Mouse (Mus musculus): Measurements from ENCODE around the gene Adgre5.
A peak's percentile ranks its signal among the peaks of the same experiment; 100 is the strongest.

Adgre5 gene

GRCm38 (mm10) chr8:83722631-83723030 lies 18.5 kb downstream of the Adgre5 start:
- DNase-seq (ENCODE audit: low spot score): no peak

- no peak for DNase-seq (ENCODE audit: low spot score)
Observed at GRCm38 (mm10) chr8:83721405-83722025, 19.6 kb downstream of the Adgre5 start.

GRCm38 (mm10) chr8:83719693-83720092 lies 21.4 kb downstream of the Adgre5 start:
- DNase-seq (ENCODE audit: low spot score): no peak

DNA sequence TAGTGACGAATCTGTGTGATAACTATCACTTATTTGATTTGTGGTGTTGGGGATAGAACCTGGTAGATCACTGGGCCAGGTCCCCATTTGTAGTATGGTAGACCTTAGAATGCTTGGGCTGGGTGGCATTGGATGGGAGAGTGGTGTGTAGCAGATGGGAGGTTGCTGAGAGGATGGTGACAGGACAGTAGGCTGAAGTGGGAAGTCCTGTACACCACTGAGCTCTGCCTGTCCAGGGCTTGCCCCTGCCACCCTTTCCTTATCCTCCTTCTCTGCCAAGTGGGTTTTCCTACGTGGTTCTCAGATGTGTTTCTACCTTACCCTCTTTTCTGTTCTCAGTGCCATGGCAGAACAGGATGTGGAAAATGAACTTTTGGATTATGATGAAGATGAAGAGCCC lies 22.1 kb downstream of the Adgre5 start:
- no peak for DNase-seq (ENCODE audit: low spot score)

- no peak for DNase-seq (ENCODE audit: low spot score)
Observed at GRCm38 (mm10) chr8:83716563-83716962, 24.6 kb downstream of the Adgre5 start.

- DNase-seq (ENCODE audit: low spot score): peak; percentile 42
Observed at GRCm38 (mm10) chr8:83715771-83716170, 25.4 kb downstream of the Adgre5 start.

DNA sequence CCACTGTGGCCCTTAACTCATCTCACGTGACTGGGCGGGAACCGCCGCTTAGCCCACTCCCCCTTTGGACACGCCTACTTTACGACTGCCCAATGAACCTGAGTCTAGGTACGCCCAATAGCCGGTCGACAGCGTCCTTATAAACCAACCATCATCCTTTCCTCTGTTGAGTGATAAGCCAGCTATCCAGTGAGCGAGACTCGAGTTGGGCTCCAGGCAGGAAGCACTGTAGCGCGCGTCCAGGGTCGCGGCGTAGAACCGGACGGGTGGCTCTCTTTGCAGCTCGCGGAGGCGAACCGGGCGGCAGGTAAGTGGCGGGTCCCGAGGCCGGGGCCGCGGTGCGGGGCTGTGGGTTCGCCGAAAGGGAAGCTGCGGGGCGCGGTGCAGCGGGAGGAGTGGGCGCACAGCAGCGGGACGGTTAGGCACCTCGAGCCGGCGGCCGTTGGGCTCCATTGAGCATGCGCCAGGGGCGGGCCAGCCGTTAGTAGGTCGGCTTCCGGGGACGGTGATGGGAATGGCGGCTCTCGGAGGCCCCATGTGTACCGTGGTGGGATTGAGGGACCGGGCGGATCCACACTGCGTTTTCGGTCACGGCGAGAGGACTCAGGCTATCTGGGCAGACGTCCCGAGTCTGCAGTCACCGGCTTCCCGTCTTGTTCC lies 26.0 kb downstream of the Adgre5 start, which contains the start of gene Ddx39:
TSS of gene Ddx39 (plus strand) at position 147 of the 660 bp plus-strand sequence.
- peak; percentile 99 for DNase-seq (ENCODE audit: low spot score)

GRCm38 (mm10) chr8:83714676-83715030 lies 26.5 kb downstream of the Adgre5 start:
- DNase-seq (ENCODE audit: low spot score): no peak

DNA sequence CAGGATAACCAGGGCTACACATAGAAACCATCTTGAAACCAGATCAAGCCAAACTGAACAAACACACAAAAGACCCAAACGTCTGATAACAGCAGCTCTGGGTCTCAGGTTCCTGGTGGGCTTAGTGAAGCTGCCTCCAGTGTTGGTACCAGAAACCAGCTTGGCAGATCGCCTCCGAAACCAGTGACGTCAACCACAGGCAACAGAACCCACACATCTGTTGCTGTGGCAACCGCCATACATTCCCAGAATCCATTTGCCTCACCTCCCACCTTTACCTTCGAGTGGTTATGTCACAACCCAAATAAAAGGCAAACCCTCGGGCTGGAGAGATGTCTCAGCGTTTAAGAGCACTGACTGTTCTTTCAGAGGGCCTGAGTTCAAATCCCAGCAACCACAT lies 33.6 kb downstream of the Adgre5 start:
- DNase-seq (ENCODE audit: low spot score): no peak

DNA sequence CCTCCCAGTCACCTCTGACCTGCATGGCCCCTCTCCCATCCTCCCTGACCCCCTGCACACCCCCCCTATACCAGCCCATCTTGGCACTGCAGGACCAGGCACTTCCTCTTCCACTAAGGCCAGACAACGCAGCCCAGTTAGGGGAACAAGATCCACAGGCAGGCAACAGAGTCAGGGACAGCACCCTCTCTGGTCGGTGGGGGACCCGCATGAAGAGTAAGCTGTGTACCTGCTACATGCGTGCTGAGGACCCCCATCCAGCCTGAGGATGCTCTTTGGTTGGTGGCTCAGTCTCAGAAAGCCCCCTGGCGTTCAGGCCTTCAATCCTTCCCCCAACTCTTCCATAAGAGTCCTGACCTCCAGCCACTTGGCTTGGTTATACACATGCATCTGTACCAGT lies 34.7 kb downstream of the Adgre5 start:
- DNase-seq (ENCODE audit: low spot score): no peak

GRCm38 (mm10) chr8:83703426-83703825 lies 37.7 kb downstream of the Adgre5 start:
- no peak for DNase-seq (ENCODE audit: low spot score)

DNA sequence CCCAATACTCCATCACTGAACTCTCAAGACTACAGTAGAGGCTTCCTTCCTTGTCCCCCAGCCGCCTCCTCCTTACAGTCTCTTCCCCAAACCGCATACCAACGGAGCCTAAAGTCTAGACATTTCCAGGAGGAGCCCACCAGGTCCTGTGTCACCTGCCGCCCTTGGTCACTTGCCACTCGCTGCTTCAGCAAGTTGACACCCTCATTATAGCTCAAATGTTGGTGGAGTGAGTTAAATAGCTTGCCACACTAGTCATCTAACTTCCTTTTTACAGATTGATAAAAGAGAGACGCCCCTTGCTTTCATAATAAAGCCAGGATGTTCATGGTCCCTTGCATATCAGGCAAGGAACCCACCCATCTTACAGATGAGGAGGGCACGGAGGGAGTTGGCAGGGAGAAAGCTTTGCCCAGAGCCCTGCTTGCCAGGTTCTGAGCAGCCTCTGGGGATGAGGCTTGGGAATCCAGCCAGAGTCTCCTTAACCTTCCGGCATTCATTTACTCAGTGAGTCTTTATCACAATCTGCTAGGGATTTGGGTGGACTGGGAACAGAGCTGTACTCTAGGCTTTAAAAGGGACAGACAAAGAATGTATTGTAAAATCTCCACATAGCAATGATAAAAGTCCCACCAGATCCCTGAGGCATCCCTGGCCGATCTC lies 40.6 kb downstream of the Adgre5 start:
- peak; percentile 31 for DNase-seq (ENCODE audit: low spot score)

DNA sequence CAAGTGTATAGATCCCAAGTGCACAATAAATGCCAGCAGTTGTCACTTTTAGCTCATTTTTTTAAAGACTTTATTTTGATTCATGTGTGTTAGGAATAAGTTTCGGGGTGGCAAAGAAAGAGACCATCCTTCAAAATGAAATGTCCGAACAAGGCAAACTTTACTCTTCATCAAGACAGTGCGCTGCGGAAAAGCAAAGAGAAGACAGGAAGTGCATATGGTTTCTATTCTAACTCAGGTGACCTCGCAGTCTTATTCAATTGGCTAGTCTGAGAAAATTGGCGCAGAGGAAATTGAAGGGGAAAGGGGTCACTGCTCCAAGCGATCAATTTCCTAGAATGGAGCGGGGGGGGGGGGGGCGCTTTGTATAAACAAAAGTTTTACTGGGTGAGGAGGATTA lies 41.6 kb downstream of the Adgre5 start:
- no peak for DNase-seq (ENCODE audit: low spot score)

GRCm38 (mm10) chr8:83698661-83699453 lies 42.3 kb downstream of the Adgre5 start, which contains the start of gene Pkn1:
TSS of gene Pkn1 (minus strand) at chr8:83699179.
- peak; percentile 69 for DNase-seq (ENCODE audit: low spot score)

- no peak for DNase-seq (ENCODE audit: low spot score)
Observed at GRCm38 (mm10) chr8:83698291-83698660, 42.9 kb downstream of the Adgre5 start.

- DNase-seq (ENCODE audit: low spot score): peak; percentile 70
Observed at GRCm38 (mm10) chr8:83697374-83698220, 43.5 kb downstream of the Adgre5 start.

DNA sequence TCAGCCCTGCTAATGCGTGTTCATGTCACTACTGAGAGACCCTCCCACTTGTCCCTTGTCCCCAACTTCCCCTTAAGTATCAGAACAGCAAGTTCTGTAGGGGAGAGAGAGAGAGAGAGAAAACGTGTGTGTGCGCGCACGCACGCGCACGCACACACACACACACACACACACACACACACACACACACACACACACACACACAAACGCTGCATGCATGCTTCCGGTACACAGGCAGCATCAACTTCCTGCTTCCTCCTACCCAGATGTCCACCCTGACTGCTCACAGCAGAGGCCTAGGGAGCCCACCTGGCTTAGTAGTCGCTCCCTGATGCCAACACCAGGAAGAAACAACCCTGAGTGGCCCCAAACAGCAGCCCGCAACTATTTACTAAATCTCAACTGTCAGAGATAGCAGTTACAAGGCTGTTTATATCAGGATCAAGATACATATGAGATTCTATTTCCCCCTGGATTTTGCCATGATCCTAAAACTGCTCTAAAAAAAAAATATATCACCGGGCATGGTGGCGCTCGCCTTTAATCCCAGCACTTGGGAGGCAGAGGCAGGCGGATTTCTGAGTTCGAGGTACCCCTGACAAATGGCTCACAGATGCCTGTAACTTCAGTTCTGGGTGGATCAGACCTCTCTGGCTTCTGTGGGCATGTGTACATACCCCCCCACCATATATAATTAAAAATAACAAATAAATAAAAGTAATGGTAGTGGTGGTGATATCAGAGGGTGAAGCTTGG lies 45.6 kb downstream of the Adgre5 start:
- no peak for DNase-seq (ENCODE audit: low spot score)

- DNase-seq (ENCODE audit: low spot score): no peak
Observed at GRCm38 (mm10) chr8:83694369-83695160, 46.6 kb downstream of the Adgre5 start.

- DNase-seq (ENCODE audit: low spot score): no peak
Observed at GRCm38 (mm10) chr8:83693609-83694236, 47.4 kb downstream of the Adgre5 start.

DNA sequence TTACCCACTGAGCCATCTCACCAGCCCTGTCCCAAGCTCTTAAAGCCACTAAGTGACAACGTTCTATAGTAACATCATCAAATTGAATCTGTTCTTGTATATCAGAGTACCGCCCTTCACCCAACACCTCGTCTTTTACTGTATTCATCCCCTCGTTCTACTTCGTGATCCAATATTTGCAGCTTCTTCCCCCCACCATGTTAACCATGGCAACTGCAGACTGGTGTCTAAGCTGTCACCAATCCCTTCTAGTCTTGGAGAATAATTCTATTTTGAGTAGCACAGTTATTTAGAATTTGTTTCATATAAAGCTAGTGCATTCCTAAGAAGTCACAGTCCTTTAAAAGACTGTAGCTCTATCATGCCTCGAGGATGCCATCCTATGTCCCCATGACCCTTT lies 51.9 kb downstream of the Adgre5 start:
- DNase-seq (ENCODE audit: low spot score): no peak
